Mouse (Mus musculus) layer of hippocampus, adult 9-10 months (tissue): ENCODE data around the gene Msi2.

ENCODE experiments used
- DNase-seq: peaks from one replicate; pipeline ENCODE4 v3.0.0; 2022; ENCODE audit warnings: low spot score

Gene Msi2

DNA sequence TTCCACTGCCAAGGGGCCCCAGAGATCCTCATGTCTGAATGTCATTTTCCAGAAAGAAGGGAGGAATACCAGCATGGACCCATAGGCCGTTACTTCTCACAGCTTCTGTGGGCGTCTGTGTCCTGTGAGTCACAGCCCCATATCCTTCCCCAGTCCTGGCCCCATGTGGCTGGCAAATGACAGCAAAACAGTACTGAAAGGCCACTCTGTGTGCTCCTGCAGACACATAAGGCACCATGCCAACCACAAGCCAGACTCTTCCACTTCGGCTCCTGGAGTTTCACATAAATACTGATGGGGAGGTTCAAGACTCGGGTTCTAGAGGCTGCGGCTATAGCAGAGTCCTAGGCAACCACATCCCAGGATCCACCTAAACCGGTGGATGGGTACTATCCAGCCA, 128.7 kb downstream of the Msi2 start:
- no peak for DNase-seq

DNA sequence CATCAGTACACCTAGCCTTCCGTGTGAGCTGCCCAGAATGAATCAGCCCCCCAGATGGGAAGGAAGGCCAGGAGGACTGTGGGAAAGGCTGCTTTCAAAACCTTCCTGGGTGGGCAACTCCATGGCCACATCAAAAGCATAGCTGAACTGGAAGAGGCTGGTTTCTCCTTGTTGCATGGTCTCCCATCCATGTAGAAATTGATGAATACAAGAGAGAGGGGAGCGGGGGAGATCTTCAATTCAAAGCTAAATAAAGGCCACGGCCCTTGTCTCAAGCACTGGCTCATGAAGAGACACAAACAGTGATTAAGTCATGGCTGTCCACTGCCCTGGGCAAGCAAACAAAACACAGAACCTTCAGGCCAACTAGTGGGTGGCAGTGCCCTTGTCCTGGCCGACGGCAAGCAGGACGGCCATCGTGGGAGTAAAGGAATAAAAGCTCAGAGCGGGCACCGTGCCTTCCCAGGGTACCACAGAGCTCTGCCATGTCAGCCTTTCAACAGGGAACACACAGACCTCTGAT, 129.6 kb downstream of the Msi2 start:
- no peak for DNase-seq

DNA sequence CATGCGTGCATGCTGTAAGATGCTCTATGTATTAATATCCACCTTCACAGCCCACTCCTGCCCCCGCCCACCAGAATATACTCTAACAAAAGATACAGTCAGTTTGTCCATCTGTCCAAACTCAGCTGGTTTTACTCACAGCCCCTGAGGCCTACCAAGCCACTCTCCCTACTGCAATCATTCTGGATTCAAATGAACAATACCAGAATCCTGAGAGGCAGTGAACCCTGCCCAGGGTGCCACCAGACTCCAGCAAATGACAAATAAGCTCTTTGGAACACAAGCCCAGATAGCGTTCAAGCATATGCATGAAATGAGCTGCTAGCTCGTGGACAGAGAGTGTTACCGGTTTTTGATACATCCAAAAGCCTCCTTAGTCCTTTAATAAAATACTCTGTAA, 130.6 kb downstream of the Msi2 start:
- DNase-seq = no peak

DNA sequence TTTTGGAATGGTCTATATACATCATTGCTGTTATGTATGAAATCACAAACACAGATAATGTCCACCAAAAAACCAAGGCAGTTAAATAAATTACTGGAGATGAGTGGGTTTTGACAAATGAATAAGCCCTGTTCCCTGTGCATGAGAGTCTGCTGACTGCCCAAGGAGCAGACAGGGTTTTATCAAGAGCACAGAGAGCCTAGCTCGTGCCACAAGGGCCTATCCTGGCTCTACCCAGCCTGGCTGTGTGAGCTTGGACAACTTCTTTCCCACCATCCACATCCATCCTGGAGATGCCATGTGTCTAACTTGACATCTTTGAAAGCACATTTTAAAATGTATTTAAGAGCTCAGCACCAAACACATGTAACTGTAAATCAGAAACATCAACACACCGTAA, 132.4 kb downstream of the Msi2 start:
- no peak for DNase-seq

DNA sequence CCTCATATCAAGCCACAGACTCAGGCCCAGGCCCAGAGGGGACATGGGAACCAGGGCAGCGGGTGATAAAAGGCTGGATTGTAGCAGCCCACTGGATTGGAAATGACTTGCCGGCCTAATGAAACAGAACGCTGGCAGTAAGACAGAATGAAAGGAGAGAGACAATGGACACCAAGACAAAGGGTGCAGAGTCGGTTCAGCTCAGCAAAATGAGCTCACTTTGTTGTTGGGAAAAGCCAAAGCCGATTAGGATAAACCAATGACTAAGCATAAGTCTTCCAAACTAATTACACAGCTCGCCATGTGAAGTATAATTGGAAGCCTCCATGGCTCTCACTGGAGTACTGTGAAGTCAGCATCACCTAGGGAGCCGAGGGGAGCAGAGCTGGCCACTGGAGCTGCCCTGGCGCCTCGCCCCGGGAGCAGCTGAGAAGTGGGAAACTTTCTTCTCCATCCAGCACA, 133.1 kb downstream of the Msi2 start:
- DNase-seq = no peak

DNA sequence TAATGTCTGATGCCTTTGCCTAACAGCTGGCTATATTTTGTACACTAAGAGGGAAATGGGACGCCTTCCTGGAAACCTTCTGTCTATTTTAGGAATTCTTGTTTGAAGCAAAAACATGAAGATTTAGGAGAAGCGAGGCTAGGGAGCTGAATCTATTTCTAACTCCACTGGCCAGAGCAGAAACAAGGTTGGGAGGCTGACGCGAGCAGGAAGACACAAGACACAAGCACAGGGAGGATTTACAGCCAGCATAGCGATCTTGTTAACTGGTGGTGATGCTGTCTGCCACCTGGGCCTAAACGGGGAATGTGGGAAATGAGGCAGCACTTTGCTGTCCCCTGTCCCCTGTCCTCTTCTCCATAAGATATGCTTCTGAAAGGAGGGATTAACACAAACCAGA, 134.4 kb downstream of the Msi2 start:
- no peak for DNase-seq

DNA sequence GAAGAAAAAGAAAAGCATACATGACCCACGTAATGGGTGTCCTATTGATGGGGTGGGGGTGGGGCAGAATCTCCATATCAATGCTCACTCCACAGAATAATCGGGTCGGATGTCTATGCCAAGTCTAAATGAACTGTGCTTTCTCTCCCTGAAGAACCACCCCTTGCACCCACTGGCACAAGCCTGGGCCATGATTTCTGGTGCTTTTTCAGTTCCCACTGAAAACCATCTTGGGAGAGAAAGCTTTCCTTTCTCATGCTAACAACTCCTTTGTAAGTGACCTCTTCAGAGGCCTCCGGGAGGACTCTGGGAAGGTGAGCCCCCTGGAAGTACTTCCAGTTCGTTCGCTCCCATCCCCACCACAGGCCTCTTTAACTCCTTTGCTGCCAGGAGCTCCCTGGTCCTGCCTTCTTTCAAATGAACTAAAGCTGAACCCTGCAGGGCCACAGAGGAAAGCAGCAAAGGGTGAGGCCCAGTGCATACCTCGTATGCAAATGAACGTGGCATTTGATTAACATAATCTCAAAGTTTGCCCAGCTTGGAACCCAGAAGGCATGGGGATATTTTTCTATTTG, 135.0 kb downstream of the Msi2 start:
- no peak for DNase-seq

DNA sequence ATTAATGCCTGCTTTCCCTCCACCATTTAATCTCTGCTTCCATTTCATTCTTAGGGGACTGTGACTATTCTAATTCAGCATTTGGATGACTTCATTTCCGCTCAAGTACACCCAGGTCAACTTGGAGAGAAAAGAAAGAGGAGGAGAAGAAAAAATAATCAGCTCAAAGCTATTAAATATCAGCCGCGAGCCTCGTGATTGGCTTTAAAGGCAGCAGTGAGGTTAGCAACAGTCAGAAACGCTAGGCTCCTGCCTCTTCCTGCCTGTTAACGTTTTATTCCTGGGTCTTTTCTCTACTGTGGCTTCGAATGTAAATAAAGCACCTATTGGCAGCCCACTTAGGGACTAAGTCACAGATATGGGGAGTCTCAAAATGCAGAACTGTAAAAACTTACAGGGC, 135.5 kb downstream of the Msi2 start:
- no peak for DNase-seq

DNA sequence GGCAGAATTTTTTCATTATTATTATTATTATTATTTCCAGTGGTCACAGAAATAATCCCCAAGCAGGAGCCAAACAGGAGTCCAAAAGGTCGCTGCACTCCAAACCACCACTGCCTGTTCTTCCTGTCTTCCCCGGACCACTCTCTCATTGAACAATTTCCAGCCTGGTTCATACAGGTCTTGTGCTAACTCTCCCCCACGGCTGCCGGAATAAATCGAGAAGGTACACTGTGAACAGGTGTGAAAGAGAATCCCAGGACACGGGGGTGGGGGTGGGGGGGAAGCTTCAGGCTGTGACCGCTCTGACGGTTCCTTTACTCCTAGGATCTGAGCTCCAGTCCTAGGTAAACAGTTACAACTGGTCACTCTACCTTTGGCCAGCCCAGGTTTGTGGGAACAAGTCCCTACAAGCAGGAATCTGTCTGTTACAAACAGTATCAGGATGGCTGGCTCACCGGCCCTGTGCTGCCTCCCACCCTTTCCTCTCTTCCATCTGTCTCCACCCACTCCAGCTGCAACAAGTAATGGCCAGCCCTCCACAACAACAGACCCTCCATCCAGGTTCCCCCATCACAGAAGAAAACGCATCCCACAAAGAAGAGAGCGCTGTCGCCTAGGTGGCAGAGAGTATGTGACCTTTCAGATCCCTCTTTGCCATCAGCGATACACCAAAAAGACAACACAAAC, 136.1 kb downstream of the Msi2 start:
- no peak for DNase-seq

DNA sequence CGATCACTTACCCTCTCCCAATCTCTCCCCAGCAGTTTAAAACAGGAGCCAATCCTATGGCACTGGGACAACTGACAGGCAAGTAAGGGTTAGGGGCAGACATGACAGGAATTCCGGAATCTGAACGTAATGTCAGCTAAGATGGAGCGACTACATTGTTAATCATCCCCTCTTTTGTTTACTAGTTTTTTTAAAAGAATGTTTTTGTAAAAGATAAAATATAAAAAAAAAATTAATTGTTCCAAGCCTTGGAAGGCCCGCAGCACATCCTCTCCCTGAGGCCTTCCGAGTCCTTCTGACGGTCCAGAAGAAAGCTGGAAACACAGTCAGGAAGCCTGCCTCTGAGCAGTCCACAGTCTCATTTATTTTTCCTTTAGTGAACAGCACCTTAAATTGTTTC, 136.9 kb downstream of the Msi2 start:
- no peak for DNase-seq

DNA sequence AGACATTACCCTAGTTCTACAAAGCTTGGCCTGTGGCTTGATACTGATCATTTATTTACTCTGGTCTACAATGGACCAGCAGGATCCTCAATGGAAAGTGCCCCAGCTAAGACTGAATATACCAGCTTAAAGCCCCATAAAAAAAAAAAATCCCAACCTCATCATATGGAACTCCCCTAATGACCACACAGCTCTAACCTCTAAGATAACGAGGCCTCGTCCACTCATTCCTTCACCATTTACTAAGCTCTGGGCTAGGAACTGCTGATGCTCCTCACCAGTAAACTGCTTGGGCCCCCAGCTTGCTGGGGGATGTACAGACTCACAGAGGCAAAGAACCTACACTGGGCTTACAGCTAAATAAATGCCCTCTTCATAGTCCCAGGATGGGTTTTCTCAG, 139.6 kb downstream of the Msi2 start:
- no peak for DNase-seq

DNA sequence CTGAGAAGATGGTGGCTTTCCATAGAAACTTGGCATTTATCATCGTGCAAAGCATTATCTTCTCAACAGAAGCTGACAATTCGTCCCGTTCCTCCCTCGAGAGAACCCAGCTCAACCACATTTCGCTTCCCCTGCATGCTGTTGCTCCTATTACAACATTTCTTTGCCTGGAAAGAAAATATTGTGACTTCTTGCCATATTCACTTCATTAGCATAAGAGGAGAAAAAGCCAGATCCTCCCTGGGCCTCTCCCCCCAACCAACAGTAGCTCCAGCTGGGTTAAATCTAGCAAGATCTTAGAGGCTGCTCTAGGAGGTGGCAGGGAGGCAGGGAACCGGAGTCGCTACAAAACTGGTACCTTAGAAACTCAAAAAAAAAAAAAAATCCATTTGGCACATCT, 141.2 kb downstream of the Msi2 start:
- DNase-seq = no peak

DNA sequence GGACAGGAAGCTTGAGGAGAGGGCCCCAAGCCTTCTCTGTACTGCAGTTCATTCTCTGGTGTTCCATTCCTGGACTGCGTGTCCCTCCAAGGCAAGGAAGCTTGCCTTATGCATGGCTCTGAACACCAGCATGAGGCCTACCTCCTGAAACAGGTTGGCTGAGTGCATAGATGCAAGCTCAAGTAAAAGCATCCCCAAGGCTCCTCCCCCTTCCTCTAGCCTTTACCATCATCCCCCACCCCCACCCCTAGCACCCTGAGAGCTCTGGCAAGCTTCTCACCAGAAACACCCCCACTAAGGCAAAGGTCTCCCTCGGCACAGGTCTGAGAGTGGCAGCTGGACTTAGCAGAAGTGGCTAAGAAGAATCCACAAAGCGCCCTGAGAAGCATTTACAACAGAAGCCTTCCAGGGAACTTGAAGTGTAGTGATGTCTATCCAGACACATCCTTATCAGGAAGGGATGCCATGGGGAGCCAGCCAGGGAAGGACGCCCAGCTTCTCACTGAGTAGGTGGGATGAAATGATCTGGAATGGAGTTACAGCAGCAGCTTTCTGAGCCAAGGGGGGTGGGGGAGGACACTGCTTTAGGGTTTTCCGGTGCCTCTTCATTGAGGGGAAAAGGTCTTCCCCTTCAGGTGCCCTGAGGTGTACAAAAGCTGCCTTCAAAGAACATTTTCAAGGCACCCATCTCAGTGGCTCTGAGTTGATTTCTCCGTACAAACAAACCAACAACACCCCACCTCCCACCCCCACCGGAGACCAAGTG, 141.9 kb downstream of the Msi2 start:
- no peak for DNase-seq

DNA sequence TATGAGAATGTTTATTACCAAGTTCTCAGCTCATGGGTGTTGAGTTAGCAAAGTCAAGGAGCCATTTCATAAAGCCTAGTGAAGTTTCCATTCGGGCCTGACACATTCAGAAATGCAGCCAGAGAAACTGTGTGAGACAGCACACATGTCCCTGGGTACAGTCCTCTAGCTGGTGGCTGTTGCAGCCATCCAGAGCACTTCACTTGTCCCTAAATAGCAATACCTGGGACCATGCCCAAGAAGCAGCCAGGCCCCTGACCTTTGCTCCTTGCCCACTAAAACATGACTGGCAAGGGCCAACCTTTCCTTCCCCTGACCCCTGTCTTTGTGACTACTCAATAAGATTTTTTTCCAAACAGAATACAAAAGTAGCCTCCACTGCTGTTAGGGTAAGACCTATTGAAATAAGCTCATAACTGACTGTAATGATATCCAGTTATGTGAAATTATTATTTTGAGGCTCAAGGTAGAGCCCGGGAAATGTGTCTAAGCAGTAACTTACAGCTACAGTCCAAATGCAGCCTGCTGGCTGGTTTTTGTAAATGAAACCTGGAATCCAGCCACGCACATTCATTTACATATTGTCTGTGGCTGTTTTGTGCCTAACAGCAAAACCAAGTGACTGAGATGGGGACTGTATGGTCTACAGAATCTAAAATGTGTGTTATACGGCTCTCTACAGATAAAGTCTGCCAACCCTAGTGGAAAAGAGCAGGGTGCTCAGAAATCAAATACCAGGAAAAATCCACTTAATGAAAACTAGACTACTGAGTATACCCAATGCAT, 143.5 kb downstream of the Msi2 start:
- no peak for DNase-seq

DNA sequence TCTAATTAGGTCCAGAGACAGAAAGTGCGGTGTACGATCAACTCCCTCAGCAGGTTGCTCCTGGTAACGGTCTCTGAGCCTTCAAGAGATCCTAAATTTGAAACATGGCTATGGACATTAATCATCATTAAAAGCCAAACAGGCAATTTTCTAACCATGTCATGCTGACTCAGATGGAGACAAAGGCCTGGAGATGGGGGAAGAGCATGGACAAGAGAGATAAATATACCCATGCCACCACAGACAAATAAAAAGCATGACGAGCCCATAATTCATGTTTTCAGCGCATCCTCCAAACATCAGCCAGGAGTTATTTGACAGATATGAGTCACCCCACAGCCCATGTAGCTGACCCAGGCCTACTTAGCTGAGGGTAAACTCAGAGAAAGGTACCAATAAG, 145.3 kb downstream of the Msi2 start:
- DNase-seq = no peak

DNA sequence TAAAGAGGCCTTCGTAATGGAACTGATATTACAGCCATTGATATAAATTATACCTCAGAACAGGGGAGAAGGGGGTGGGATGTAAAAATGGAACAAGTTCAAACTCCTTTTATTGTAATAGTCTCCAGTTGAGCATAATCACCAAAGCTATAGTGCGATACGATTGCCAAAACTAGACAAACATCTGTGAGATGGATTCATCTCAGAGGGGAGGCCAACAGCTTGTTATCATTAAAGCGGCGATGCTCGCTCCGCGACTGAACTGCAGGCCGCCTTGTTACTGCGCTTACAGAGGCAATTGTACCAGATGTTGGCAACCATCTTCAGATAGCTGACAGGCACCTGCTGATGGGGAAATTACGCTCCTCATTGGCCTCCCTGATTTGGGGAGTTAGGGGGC, 145.9 kb downstream of the Msi2 start:
- DNase-seq = no peak

DNA sequence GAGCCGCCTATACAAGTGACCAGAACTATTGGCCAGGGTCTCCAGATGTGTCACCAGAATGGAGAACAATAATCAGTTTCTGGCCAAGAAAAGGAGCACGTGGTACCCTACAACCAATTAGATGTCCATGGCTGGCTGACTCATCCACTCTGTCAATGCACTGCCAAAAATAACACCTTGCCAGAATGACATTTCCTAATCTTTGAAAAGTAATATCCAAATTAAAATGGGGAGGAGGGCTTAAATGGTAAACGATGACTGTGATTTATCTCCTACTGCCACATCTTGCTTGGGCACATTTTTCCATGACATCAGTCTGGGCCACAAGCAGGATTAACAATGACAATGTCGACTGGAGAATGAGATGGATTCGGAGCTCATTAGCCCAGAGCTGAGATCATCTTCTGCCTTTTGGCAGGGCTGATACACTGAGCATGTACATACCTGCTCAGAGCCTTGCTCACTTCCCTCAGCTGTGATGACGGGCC, 147.6 kb downstream of the Msi2 start:
- no peak for DNase-seq

DNA sequence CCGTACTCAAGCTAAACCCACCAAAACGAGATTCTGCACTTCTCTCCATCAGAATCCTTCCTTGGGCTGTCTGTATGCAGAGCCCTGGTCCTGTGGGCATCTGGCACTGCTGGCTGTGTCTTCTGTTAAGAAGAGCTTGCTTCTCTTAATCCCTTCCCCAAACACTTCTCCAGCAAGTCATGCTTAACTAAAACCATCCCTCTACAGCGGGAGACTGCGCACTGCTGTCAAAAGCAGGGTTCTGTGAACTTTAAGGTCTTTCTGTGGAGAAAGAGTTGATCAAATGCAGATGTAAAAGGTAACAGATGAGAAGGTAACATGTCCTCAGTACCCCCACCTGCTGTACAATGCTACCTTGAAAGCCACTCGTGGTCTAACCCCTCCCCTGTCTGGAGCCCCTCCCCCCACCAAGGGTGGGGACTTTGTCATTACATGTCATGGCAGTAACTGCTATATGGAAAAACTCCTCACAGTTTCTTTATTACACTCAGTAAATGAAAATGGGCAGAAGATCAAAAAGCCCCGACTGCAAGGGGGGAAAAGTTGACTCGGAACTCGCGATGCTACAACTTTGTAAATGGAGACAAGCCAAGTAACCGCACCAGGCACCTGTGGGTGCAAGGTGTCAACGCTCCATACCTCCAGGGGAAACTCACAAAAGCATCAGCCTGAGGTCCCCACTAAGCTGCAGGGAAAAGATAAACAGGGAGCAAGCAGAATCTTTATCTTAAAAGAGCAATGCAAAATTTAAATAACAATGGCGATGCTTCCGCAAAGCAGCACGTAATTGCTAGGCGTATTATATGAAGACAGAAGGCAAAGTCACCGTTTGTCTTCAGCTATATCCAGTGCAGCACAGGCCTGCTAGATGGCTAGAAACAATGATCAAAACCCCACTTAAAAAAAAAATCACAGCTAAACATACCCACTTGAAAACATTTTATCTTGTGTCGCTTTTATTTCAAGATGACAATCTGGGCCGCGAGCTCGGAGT, 151.4 kb downstream of the Msi2 start:
- DNase-seq = no peak

DNA sequence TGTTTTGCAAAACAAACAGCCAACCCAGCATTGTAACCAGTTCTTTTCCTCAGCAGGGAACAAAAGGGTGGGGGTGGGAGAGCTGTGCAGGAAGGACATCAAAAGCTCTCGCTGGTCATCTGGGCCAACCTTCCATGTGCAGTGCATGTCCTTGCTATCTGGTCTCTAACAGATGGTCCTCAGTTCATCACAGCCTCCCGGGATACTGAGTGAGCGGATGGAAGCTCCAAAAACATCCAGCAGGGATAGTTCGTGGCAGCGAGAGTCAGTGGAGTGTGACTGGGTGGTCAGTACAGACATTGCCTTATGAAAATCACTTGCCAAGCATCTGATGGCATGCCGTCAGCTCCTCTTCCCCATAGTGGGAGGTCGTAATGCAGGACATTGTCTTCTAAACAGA, 153.5 kb downstream of the Msi2 start:
- no peak for DNase-seq

DNA sequence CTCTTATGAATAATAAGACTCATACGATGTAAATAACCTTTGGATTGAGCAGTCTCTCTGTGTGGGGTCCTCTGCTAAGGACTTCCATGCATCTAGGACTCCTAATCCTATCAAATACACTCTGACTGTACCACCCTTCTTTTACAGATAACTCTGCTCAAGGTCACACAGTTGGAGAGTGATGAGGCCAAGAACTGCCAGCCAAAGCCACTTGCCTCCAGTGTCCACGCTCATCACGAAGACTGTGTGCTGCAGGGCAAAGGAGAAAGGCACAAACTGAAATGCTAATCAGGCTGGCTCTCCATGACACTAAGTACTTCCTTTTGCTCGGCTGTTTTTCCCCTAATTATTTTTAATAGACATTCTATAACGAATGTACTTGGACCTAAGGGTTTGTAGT, 153.9 kb downstream of the Msi2 start:
- DNase-seq = no peak

DNA sequence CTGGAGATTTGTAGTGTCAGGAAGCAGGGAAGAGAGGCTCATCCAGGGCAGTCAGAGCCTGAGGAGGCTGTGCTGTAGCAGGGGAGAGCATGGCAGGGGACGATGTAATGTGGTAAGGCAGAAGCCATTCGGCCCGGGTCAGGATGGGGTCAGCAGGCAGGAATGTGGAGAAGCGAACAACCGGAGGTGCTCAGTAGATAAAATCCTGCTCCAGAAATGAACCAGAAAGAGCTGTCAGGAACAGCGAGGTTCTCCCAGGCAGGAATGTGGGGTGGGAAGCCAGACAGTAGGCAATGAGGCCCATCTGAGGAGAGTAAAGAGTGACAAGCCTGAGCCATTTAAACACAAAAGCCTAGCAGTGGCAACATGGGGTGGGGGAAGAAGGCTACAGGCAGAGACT, 157.1 kb downstream of the Msi2 start:
- no peak for DNase-seq
